Mouse (Mus musculus) hindbrain, embryonic 15.5 days (tissue): Measurements from ENCODE around the gene Gm28035. TPM values are rescaled to one million over a fixed set of nuclear protein-coding genes. Genes with fewer than 3 reads are reported as not detected.

Experiments
- ATAC-seq: fragments of 200-750 bp; cut with Nextera tagmentation; 2 replicates; pipeline ENCODE4 v1.8.0; 2017; ENCODE audit warnings: low read depth, moderate number of reproducible peaks, moderate TSS enrichment; ENCODE audit not compliant: low FRiP score
- H3K27ac ChIP-seq: fragments of 300-500 bp; sonication (generic); replicated peaks from 2 replicates; pipeline ENCODE4 v1.5.1; 2015; ENCODE audit warnings: mild to moderate bottlenecking, inconsistent platforms
- H3K27me3 ChIP-seq: fragments of 300-500 bp; sonication (generic); 2 replicates; pipeline ENCODE4 v1.6.1; 2015; ENCODE audit warnings: control low read depth, inconsistent platforms
- H3K36me3 ChIP-seq: fragments of 300-500 bp; sonication (generic); 2 replicates; pipeline ENCODE4 v1.6.1; 2015; ENCODE audit warnings: control low read depth, inconsistent platforms
- H3K4me1 ChIP-seq: fragments of 300-500 bp; sonication (generic); replicated peaks from 2 replicates; pipeline ENCODE4 v1.6.1; 2015; ENCODE audit warnings: control low read depth, inconsistent platforms
- H3K4me2 ChIP-seq: fragments of 300-500 bp; sonication (generic); 2 replicates; pipeline ENCODE4 v1.6.1; 2015; ENCODE audit warnings: moderate library complexity, mild to moderate bottlenecking, inconsistent platforms
- H3K4me3 ChIP-seq: fragments of 300-500 bp; sonication (generic); 2 replicates; pipeline ENCODE4 v1.5.1; 2015; ENCODE audit warnings: mild to moderate bottlenecking, inconsistent platforms
- H3K9ac ChIP-seq: fragments of 300-500 bp; sonication (generic); 2 replicates; pipeline ENCODE4 v1.6.1; 2015; ENCODE audit warnings: inconsistent platforms
- H3K9me3 ChIP-seq: fragments of 300-500 bp; sonication (generic); 2 replicates; pipeline ENCODE4 v1.6.1; 2016; ENCODE audit warnings: control low read depth, inconsistent platforms
- WGBS: fragments of 180-500 bp; shearing (Covaris S2); methylation state at CpG from one replicate; pipeline ENCODE4 v1.1.7; 2015; 5-methylcytosine and 5-hydroxymethylcytosine counted together
- polyA plus RNA-seq: library from polyadenylated mRNA; unstranded; fragments of >200 nt; fragmentation: Nextera tagmentation; extraction: Ambion mirVana; gene quantifications from 2 replicates; pipeline ENCODE4 v1.2.1, GENCODE M21; 2015

The Gm28035 gene
- polyA plus RNA-seq, 1 experiment from 2014 or later = 0.26 TPM

- peak overlapping the region; percentile 70; the same call in 1 of the 2 replicates for H3K27ac ChIP-seq
- peak overlapping the region; percentile 81 for H3K4me2 ChIP-seq
- H3K4me1 ChIP-seq = peaks cover 27% of the 10 kb centered on the region
- WGBS = 16% methylated on average over 38 of the region's 38 CpGs
- peaks cover 4% of the 10 kb centered on the region; the same call in 1 of the 2 replicates for H3K36me3 ChIP-seq
- H3K9me3 ChIP-seq = no peaks in the 10 kb centered on the region
- H3K4me3 ChIP-seq = peak overlapping the region; percentile 94
- H3K9ac ChIP-seq = peak overlapping the region; percentile 93
- ATAC-seq = peak; percentile 67
- no peaks in the 10 kb centered on the region for H3K27me3 ChIP-seq
These were observed 45.2 kb downstream of the Gm28035 start for GRCm38 (mm10) chr2:30285416-30286181.

DNA sequence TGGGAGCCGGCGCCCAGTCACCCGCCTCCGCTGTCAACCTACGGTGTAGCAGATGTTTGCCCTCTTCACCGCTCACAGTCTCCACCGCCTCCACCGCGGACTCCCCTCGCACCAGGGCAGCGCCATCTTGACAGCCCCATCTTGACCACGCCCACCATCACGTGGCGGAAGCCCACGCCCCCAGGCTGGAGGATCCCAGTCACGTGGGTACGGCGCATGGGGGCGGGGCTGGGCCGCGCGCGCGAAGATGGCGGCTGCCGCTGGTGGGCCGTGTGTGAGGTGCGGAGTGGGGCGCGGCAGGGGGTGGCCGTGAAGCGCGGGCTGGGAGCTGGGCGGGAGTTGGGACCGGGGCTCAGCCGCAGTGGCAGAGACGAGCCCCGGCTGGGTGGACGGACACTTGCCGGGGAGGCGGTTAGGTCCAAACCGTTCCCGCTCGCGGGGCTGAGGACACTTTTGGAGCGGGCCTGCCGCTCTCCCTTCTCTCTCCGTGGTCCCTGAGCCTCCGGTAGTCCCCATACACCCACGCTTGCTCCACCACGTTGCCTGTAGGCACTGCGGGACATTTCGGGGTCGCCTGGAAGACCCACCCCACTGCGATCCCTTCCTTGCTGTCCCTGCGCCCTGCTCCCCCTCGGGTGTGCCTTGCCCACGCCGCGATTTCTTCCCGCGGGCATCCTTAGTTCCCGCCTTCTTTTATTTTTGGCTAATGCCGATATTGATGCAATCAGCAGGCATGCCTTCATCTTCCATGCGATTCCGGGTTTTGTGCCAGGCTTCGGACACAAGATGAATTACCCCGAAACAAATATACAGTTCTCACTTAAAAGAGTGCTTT is 46.0 kb downstream of the Gm28035 start, which contains the start of the genes Dolk and Nup188:
TSS of gene Dolk (minus strand) at position 143 of the 835 bp plus-strand sequence.
TSS of gene Nup188 (plus strand) at position 206 of the 835 bp plus-strand sequence.
- Histone ChIP-seq H3K4me2 (peak within 1 kb of the TSS; percentile 81), H3K27ac (peak within 1 kb of the TSS; percentile 76), H3K9ac (peak within 1 kb of the TSS; percentile 93), H3K4me1 (peaks cover 27% of the 10 kb centered on the region), H3K36me3 (peaks cover 4% of the 10 kb centered on the region; the same call in 1 of the 2 replicates), H3K4me3 (peak within 1 kb of the TSS; percentile 94), H3K9me3 (no peaks in the 10 kb centered on the region), H3K27me3 (no peaks in the 10 kb centered on the region)
- ATAC-seq = peak; percentile 92
- WGBS = under 1% methylated on average over 64 of the region's 68 CpGs

GRCm38 (mm10) chr2:30287027-30287373 is 46.6 kb downstream of the Gm28035 start:
- peaks cover 4% of the 10 kb centered on the region; the same call in 1 of the 2 replicates for H3K36me3 ChIP-seq
- no peak for ATAC-seq
- under 1% methylated on average over 10 of the region's 10 CpGs for WGBS

DNA sequence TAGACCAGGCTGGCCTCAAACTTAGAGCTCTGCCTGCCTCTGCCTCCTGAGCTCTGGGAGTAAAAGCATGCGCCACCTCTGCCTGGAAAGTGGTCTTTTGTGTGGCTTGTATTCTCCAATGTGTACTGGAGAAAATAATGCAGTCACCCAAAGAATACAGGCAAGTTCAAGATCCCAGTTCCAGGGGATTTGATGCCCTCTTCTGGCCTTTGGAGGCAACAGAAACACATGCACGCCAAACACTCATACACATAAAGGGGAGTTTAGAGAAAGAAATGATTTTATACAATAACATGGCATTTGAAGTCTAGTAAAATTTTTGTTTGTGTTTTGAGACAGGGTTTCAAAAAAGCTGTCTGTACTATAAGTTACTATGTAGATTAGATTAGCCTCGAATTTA is 59.2 kb downstream of the Gm28035 start:
- ATAC-seq = no peak
- H3K9ac ChIP-seq = no peak overlapping the region
- no peak overlapping the region for H3K4me3 ChIP-seq
- WGBS = 77% methylated on average over 3 of the region's 3 CpGs
- H3K36me3 ChIP-seq = peaks cover 68% of the 10 kb centered on the region
- H3K27ac ChIP-seq = no peak overlapping the region
- no peaks in the 10 kb centered on the region for H3K27me3 ChIP-seq
- no peak overlapping the region for H3K4me2 ChIP-seq
- no peaks in the 10 kb centered on the region for H3K4me1 ChIP-seq
- H3K9me3 ChIP-seq = no peaks in the 10 kb centered on the region

More at GRCm38 (mm10) chr2:30287027-30287373, 46.6 kb downstream of the Gm28035 start:
- peaks cover 27% of the 10 kb centered on the region for H3K4me1 ChIP-seq
- peak overlapping the region; percentile 94 for H3K4me3 ChIP-seq
- peak overlapping the region; percentile 81 for H3K4me2 ChIP-seq
- no peaks in the 10 kb centered on the region for H3K27me3 ChIP-seq
- H3K9me3 ChIP-seq = no peaks in the 10 kb centered on the region
- peak overlapping the region; percentile 76; the same call in 1 of the 2 replicates for H3K27ac ChIP-seq
- peak overlapping the region; percentile 93 for H3K9ac ChIP-seq

- WGBS = 92% methylated on average over 5 of the region's 5 CpGs
- peaks cover 73% of the 10 kb centered on the region for H3K36me3 ChIP-seq
These were observed 59.6 kb downstream of the Gm28035 start for GRCm38 (mm10) chr2:30299966-30300365.

GRCm38 (mm10) chr2:30306087-30306486 is 65.7 kb downstream of the Gm28035 start:
- Histone ChIP-seq H3K4me1 (no peaks in the 10 kb centered on the region), H3K9me3 (no peaks in the 10 kb centered on the region), H3K36me3 (peaks cover 95% of the 10 kb centered on the region), H3K27me3 (no peaks in the 10 kb centered on the region), H3K4me3 (no peak overlapping the region), H3K27ac (no peak overlapping the region), H3K9ac (no peak overlapping the region), H3K4me2 (no peak overlapping the region)
- ATAC-seq = no peak
- 94% methylated on average over 7 of the region's 7 CpGs for WGBS

More at GRCm38 (mm10) chr2:30299966-30300365, 59.6 kb downstream of the Gm28035 start:
- H3K4me1 ChIP-seq = no peaks in the 10 kb centered on the region
- no peak for ATAC-seq
- no peak overlapping the region for H3K4me3 ChIP-seq
- no peak overlapping the region for H3K4me2 ChIP-seq
- no peaks in the 10 kb centered on the region for H3K27me3 ChIP-seq
- H3K9me3 ChIP-seq = no peaks in the 10 kb centered on the region
- no peak overlapping the region for H3K27ac ChIP-seq
- H3K9ac ChIP-seq = no peak overlapping the region

DNA sequence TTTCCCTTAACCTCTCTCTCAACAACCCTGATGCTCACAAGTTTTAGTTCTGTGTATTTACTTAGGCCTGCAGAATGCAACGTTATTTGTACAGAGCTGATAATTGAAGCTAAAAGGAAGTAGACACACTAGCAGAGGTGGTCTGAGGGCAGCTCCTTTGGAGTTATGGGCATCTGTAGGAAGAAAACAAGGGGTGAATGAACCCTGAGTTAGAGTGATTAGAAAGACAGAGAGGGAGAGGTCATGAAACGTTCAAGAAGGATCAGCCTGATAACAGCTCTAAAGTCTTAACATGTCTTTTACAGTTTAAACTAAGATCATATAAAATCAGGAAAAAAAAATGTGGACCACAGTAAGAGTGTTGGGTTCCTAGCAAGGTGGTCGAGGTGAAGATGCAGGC is 69.0 kb downstream of the Gm28035 start:
- no peak for ATAC-seq
- H3K4me2 ChIP-seq = no peak overlapping the region
- H3K9ac ChIP-seq = no peak overlapping the region
- no peaks in the 10 kb centered on the region for H3K9me3 ChIP-seq
- no peak overlapping the region for H3K4me3 ChIP-seq
- H3K27ac ChIP-seq = no peak overlapping the region
- WGBS = 92% methylated on average over 3 of the region's 3 CpGs
- no peaks in the 10 kb centered on the region for H3K27me3 ChIP-seq
- H3K36me3 ChIP-seq = peaks cover 95% of the 10 kb centered on the region
- H3K4me1 ChIP-seq = no peaks in the 10 kb centered on the region

DNA sequence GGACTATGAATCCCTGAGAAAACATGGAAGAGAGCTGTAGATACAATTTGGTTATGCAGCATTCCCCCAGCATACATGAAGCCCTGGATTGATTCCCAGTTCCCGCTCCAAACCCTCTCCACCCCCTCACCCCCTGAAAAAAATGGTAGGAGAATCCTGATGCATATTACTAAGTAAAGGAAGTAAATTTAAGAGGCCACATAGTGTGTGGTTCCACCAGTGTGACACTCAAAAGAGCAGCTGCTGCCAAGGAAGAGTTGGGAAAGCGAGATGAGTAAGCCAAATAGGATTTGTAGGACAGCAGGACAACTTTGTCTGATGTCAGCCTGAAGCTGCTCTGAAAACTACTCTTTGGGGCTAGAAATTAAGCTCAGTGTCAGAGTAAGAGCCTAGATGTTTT is 71.1 kb downstream of the Gm28035 start:
- no peak for ATAC-seq
- WGBS = 97% methylated on average over 2 of the region's 2 CpGs
- Histone ChIP-seq H3K27ac (no peak overlapping the region), H3K4me2 (no peak overlapping the region), H3K27me3 (no peaks in the 10 kb centered on the region), H3K4me3 (no peak overlapping the region), H3K9me3 (no peaks in the 10 kb centered on the region), H3K4me1 (no peaks in the 10 kb centered on the region), H3K9ac (no peak overlapping the region), H3K36me3 (peaks cover 95% of the 10 kb centered on the region)

GRCm38 (mm10) chr2:30316136-30316535 is 75.8 kb downstream of the Gm28035 start:
- no peak overlapping the region for H3K9ac ChIP-seq
- H3K9me3 ChIP-seq = no peaks in the 10 kb centered on the region
- no peak for ATAC-seq
- H3K4me3 ChIP-seq = no peak overlapping the region
- no peaks in the 10 kb centered on the region for H3K4me1 ChIP-seq
- H3K27ac ChIP-seq = no peak overlapping the region
- H3K27me3 ChIP-seq = no peaks in the 10 kb centered on the region
- 96% methylated on average over 4 of the region's 4 CpGs for WGBS
- peaks cover 84% of the 10 kb centered on the region for H3K36me3 ChIP-seq
- H3K4me2 ChIP-seq = no peak overlapping the region

GRCm38 (mm10) chr2:30316955-30317354 is 76.6 kb downstream of the Gm28035 start:
- ATAC-seq = no peak
- Histone ChIP-seq H3K4me1 (no peaks in the 10 kb centered on the region), H3K4me3 (no peak overlapping the region), H3K36me3 (peaks cover 87% of the 10 kb centered on the region), H3K27ac (no peak overlapping the region), H3K4me2 (no peak overlapping the region), H3K9me3 (no peaks in the 10 kb centered on the region), H3K9ac (no peak overlapping the region), H3K27me3 (no peaks in the 10 kb centered on the region)
- WGBS = 95% methylated on average over 5 of the region's 5 CpGs

- no peak for ATAC-seq
- H3K36me3 ChIP-seq = peaks cover 87% of the 10 kb centered on the region
- no peaks in the 10 kb centered on the region for H3K27me3 ChIP-seq
- no peaks in the 10 kb centered on the region for H3K4me1 ChIP-seq
- H3K4me2 ChIP-seq = no peak overlapping the region
- no peak overlapping the region for H3K9ac ChIP-seq
- no peak overlapping the region for H3K27ac ChIP-seq
- WGBS = 93% methylated on average over 4 of the region's 4 CpGs
- H3K4me3 ChIP-seq = no peak overlapping the region
- no peaks in the 10 kb centered on the region for H3K9me3 ChIP-seq
These were observed 78.9 kb downstream of the Gm28035 start for GRCm38 (mm10) chr2:30319260-30319659.

DNA sequence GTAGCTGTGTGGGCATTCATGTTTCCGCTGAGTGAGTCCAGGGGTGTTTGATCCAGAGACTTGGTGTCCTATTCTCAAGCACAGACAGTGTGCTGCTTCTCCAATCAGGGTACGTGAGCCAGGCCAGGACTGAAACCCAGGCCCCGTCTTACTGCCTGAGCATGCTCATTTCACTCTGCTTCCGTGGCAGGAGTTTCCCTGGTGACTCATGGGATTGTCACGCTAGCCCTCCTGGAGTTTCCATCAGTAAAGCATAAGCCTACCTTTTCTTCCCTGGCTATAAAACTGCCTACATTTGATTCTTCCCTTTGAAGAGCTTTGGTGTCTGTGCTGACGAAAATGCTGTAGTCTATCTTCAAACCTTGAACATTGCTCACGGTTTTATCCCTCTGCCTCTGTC is 82.7 kb downstream of the Gm28035 start:
- H3K36me3 ChIP-seq = peaks cover 88% of the 10 kb centered on the region
- WGBS = 91% methylated on average over 7 of the region's 7 CpGs

More for the DNA sequence above, 82.7 kb downstream of the Gm28035 start:
- no peak overlapping the region for H3K27ac ChIP-seq
- H3K9ac ChIP-seq = no peak overlapping the region
- ATAC-seq = no peak
- no peak overlapping the region for H3K4me2 ChIP-seq
- H3K27me3 ChIP-seq = no peaks in the 10 kb centered on the region
- H3K4me1 ChIP-seq = no peaks in the 10 kb centered on the region
- H3K4me3 ChIP-seq = no peak overlapping the region
- H3K9me3 ChIP-seq = no peaks in the 10 kb centered on the region
